Mouse (Mus musculus): Measurements from ENCODE around the gene Prlr.

Prlr gene

DNA sequence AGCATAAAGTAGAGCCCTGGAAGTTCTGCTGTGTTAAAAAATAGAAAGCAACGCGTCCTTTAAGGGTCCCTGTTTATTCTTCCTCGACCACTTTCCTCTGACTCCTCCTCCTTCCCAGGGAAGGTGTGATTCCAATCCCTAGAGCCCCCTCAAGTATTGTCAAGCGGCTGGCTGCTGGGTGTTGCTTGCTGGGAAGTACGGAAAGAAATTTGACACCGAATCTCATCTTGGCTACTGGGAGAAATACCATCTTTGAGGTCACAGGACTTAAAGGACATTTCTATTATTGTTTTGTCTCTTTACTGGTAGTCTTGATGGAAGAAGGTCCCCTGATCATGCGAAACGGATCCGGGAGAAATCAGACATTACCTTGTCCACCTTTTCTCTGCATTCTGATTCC, at the start of gene Prlr:
Gene Prlr (plus strand): TSS at position 156 of the 400 bp plus-strand sequence.
- no peak for DNase-seq (ENCODE audit: low read depth, low spot score)

DNA sequence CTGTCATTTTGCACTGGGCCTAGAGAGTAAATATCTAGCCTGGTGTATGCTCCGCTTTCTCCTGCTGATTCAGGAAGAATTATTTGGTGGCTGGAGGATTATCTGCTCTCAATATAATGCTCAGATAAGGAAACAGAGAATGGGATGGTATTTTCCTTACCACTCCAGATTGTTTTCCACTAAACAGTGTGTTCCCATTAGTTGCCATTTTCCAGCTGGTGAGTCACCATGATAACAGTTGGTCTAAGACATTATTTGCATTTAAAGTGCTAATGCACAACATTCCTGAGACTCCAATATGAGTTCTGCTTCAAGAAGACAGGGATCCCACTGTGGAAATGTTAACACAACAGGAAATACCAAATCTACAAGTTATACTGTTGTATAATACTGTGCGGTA, 43.3 kb upstream of the Prlr start:
- no peak for DNase-seq (ENCODE audit: low read depth, low spot score)

- no peak for DNase-seq (ENCODE audit: low read depth, low spot score)
These were observed 42.1 kb upstream of the Prlr start for GRCm38 (mm10) chr15:10134889-10135288.

GRCm38 (mm10) chr15:10144520-10144919, 32.5 kb upstream of the Prlr start:
- no peak for DNase-seq (ENCODE audit: low read depth, low spot score)

DNA sequence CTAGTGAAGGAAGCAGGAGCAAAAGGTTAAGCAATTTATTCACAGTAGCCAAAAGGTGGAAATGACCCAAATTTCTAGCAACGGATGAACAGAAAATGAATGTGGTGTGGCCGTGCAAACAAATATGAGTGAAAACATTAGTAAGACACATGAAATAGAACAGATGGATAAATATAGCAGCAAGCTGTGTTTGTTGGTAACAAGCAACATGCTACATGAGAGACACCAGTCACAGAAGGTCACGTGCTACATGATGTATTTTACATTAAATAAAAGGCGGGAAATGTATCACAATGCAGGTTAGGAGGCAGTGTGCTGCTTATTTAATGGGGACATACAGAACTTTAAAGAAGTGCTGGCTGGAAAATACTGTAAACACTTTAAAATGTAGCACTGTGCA, 28.8 kb upstream of the Prlr start:
- DNase-seq (ENCODE audit: low read depth, low spot score) = no peak

DNA sequence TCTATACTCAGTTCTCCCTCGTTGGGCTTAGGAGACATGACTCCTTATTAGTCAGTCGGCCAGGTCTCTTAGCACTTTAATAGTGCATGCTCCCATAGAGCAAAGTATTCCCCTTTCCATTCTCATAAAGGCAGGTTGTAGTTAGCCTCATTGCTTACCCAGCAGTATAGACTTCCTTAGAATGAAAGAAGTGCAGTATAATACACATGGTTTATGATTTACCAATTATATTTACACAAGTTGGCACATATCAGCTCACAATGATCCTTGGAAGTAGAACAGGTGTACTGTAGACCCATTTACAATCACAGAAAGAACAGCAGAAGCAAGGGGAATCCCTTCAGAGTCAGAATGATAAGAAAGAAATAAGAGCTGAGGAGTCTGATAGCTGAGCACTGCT, 16.4 kb upstream of the Prlr start:
- DNase-seq (ENCODE audit: low read depth, low spot score) = no peak

DNA sequence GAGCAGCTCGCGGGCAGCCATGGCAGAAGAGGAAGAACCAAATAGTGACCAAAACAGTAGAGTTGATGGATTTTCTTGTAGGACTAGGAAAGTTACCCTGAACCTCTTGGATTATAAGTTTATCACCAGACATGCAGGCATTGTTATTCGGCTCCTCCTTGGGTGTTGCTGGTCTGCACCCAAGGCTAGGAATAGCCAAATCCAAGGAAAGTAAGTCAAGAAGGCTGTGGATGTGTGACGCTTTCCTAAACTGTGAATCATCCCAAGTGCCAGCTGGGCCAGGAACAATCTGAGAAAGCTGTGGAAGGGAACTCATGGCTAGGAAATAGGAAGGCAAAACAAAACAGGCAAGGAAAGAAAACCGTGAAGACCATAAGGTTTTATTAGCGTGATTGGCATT, 2.0 kb upstream of the Prlr start:
- DNase-seq (ENCODE audit: low read depth, low spot score) = no peak

- DNase-seq (ENCODE audit: low read depth, low spot score) = no peak
These were observed 1.4 kb upstream of the Prlr start for GRCm38 (mm10) chr15:10175656-10176055.

DNA sequence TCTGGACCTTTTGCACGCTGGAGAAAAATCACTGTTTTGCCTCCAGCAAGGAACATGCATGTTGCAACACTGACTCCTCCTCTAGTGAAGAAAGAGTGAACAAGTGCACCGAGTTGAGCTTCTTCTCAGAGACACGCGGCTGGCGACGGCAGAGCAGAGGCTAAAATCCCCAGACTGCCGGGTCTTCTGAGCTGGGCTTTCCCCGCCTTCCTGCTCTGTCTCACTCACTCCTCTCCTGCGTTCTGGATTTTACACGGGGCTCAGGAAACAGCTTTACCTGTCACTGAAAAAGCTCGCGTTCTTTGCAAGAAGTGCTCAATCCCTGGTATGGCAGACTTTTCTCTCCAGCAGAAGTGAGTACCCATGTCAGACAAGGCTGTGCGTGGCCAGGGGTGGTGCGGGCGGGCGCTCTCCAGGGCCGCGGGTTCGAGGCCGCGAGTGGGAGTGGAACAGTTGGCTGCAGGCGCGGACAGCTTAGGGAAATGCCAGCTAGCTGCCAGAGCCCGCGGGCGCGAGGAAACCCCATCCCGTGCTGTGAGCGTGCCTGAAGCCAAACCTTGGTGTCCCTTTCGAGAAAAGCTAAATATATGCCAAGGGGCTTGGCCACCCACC, 587 bp downstream of the Prlr start:
- DNase-seq (ENCODE audit: low read depth, low spot score) = no peak

GRCm38 (mm10) chr15:10178131-10178566, 1.1 kb downstream of the Prlr start:
- DNase-seq (ENCODE audit: low read depth, low spot score) = no peak

DNA sequence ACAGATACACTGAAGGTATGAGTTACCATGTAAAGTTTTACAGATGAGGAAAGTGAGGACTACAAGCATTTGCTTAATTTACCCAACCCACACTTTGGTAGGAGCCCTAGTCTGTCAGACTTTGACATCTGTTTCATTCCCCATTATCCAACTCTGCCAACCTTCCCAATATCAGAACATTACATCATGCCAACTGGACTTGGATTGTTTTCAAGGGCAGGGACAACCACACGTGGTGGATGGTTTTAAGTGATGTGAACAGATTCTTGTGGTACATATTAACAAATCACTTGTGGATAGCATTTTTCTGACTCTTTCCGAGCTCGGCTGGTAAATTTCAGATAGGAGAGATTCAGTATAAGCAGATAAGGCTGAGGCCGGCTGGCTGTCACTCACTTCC, 3.7 kb downstream of the Prlr start:
- DNase-seq (ENCODE audit: low read depth, low spot score) = no peak

- no peak for DNase-seq (ENCODE audit: low read depth, low spot score)
These were observed 15.1 kb downstream of the Prlr start for GRCm38 (mm10) chr15:10192101-10192630.

- no peak for DNase-seq (ENCODE audit: low read depth, low spot score)
These were observed 24.0 kb downstream of the Prlr start for GRCm38 (mm10) chr15:10200991-10201390.

GRCm38 (mm10) chr15:10202504-10203302, 25.7 kb downstream of the Prlr start:
- DNase-seq (ENCODE audit: low read depth, low spot score) = no peak

GRCm38 (mm10) chr15:10210261-10210770, 33.3 kb downstream of the Prlr start:
- DNase-seq (ENCODE audit: low read depth, low spot score) = no peak

DNA sequence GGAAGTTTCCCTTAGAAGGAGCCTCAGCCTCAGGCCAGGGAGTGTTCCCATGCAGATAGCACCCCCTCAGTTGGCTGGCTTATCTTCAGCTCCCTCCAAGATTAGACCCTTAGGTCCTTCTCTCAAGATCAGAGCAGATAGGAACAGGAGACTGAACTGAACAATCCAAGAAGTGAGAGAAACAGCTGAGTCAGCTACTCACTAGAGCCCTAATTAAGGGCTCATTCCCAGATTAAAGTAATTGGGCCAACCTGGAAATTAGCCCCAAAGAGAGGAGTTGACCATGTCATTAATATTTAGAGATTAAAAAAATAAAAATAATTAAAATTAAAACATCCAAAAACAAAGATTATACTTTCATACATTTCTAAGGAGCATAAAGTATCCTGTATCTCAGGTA, 35.0 kb downstream of the Prlr start:
- no peak for DNase-seq (ENCODE audit: low read depth, low spot score)

GRCm38 (mm10) chr15:10213213-10213612, 36.2 kb downstream of the Prlr start:
- no peak for DNase-seq (ENCODE audit: low read depth, low spot score)

GRCm38 (mm10) chr15:10213710-10214109, 36.7 kb downstream of the Prlr start:
- no peak for DNase-seq (ENCODE audit: low read depth, low spot score)

GRCm38 (mm10) chr15:10215719-10216118, 38.7 kb downstream of the Prlr start:
- no peak for DNase-seq (ENCODE audit: low read depth, low spot score)

GRCm38 (mm10) chr15:10216189-10216588, 39.2 kb downstream of the Prlr start:
- no peak for DNase-seq (ENCODE audit: low read depth, low spot score)

DNA sequence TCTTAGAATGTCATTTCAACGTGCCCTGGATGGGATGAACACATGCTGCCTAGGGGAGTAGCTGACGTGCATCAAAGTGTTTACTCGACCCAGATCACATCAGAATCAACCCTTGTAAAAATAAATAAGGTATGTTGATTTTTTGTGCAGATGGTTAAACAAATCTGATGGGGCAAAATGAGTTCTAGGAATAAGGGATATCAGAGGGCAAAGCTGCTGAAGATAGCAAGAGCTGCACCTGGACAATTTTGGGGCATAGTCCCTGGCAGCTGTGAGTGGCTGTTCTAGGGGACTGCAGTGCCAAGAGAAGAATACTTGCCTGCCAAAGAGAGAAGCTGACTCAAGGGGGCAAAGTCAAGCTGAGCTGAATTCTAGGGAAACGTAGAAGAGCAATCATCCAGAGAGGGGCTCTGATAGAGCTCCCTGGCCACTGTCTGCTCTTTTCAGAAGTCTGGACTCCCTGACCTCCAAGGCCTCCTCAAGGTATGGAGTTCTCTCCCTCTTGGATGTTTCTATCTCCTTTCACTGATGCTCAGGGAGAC, 46.6 kb downstream of the Prlr start:
- no peak for DNase-seq (ENCODE audit: low read depth, low spot score)

GRCm38 (mm10) chr15:10225701-10226100, 48.7 kb downstream of the Prlr start:
- DNase-seq (ENCODE audit: low read depth, low spot score) = no peak

DNA sequence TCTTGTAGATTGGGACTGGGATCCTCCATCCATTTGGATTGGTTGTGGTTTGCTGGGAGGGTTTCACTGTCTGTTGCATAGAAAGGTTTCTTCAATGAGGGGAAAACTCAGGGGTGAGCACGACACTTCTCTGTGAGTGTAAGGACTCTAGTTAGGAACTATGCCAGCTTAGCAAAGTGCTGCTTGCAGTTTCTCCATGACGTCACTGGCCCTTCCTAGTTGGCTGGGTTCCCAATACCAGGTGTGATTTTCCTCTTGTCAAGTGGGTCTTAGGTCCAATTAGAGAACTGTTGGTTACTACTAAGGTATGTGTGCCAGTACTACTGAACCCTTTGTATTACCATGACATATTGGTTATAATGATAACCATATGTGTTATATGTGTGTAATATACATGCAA, 51.6 kb downstream of the Prlr start:
- DNase-seq (ENCODE audit: low read depth, low spot score) = no peak

Measured in A20 (cell line).